Mouse (Mus musculus) embryonic facial prominence, embryonic 14.5 days (tissue): Measurements from ENCODE around the gene Rplp1. TPM values are rescaled to one million over a fixed set of nuclear protein-coding genes. Genes with fewer than 3 reads are reported as not detected.

Source experiments
- ATAC-seq: fragments of 200-750 bp; cut with Nextera tagmentation; 2 replicates; pipeline ENCODE4 v1.8.0; 2017; ENCODE audit warnings: low read depth, moderate number of reproducible peaks, moderate TSS enrichment
- DNase-seq: peaks from one replicate; pipeline ENCODE4 v3.0.0-alpha.2; 2015; ENCODE audit warnings: low spot score
- H3K27ac ChIP-seq: fragments of 300-500 bp; sonication (generic); replicated peaks from 2 replicates; pipeline ENCODE4 v1.5.1; 2014; ENCODE audit warnings: low read depth, mild to moderate bottlenecking, low read length, moderate library complexity
- H3K27me3 ChIP-seq: fragments of 300-500 bp; sonication (generic); replicated peaks from 2 replicates; pipeline ENCODE4 v1.6.1; 2014; ENCODE audit warnings: low read length; ENCODE audit not compliant: control insufficient read depth, insufficient read depth
- H3K36me3 ChIP-seq: fragments of 300-500 bp; sonication (generic); 2 replicates; pipeline ENCODE4 v1.6.1; 2014; ENCODE audit warnings: low read length, mixed read lengths; ENCODE audit not compliant: control insufficient read depth, insufficient read depth
- H3K4me1 ChIP-seq: fragments of 300-500 bp; sonication (generic); 2 replicates; pipeline ENCODE4 v1.6.1; 2014; ENCODE audit warnings: antibody characterized with exemption, low read length; ENCODE audit not compliant: control insufficient read depth, insufficient read depth
- H3K4me2 ChIP-seq: fragments of 300-500 bp; sonication (generic); 2 replicates; pipeline ENCODE4 v1.6.1; 2014; ENCODE audit warnings: low read depth, mild to moderate bottlenecking, low read length, moderate library complexity, mixed read lengths
- H3K4me3 ChIP-seq: fragments of 300-500 bp; sonication (generic); 2 replicates; pipeline ENCODE4 v1.5.1; 2014; ENCODE audit warnings: low read depth, mild to moderate bottlenecking, low read length
- H3K9ac ChIP-seq: fragments of 300-500 bp; sonication (generic); 2 replicates; pipeline ENCODE4 v1.6.1; 2014; ENCODE audit warnings: low read depth, mild to moderate bottlenecking, low read length, moderate library complexity, mixed read lengths
- H3K9me3 ChIP-seq: fragments of 300-500 bp; sonication (generic); 2 replicates; pipeline ENCODE4 v1.6.1; 2016; ENCODE audit warnings: low read length; ENCODE audit not compliant: control insufficient read depth
- WGBS: fragments of 180-500 bp; shearing (Covaris S2); extraction: QIAGEN DNeasy Blood & Tissue Kit; methylation state at CpG from one replicate; pipeline ENCODE4 v1.1.7; 2014; 5-methylcytosine and 5-hydroxymethylcytosine counted together
- polyA plus RNA-seq: library from polyadenylated mRNA; unstranded; fragments of >200 nt; fragmentation: Nextera tagmentation; extraction: Ambion mirVana; gene quantifications from 2 replicates; pipeline ENCODE4 v1.2.1, GENCODE M21; 2014

The Rplp1 gene
- polyA plus RNA-seq, 1 experiment from 2014 or later = 1,994 TPM

GRCm38 (mm10) chr9:61895014-61895413 is 19.3 kb downstream of the Rplp1 start:
- whole genome bisulfite sequencing = 32% methylated on average over 8 of the region's 8 CpGs
- ATAC-seq (peak; percentile 38; the same call in 1 of the 2 replicates), DNase-seq (peak; percentile 87)
- Histone ChIP-seq H3K4me2 (no peak overlapping the region), H3K9me3 (no peaks in the 10 kb centered on the region), H3K36me3 (no peaks in the 10 kb centered on the region), H3K4me1 (peaks cover 19% of the 10 kb centered on the region), H3K9ac (no peak overlapping the region), H3K27me3 (no peaks in the 10 kb centered on the region; the same call in 1 of the 2 replicates), H3K27ac (0 out of 2 replicates have a peak overlapping the region, but pooled peaks have one; percentile 17), H3K4me3 (no peak overlapping the region)

GRCm38 (mm10) chr9:61889855-61890254 is 24.5 kb downstream of the Rplp1 start:
- Histone ChIP-seq H3K4me2 (no peak overlapping the region), H3K9ac (no peak overlapping the region), H3K4me1 (peaks cover 14% of the 10 kb centered on the region), H3K36me3 (no peaks in the 10 kb centered on the region), H3K27me3 (no peaks in the 10 kb centered on the region), H3K9me3 (no peaks in the 10 kb centered on the region), H3K27ac (no peak overlapping the region), H3K4me3 (no peak overlapping the region)
- WGBS = 41% methylated on average over 8 of the region's 8 CpGs
- DNase-seq (peak; percentile 56), ATAC-seq (no peak)

- H3K4me2 ChIP-seq = no peak overlapping the region
- no peak for ATAC-seq
- no peaks in the 10 kb centered on the region for H3K9me3 ChIP-seq
- H3K27ac ChIP-seq = no peak overlapping the region
- H3K9ac ChIP-seq = no peak overlapping the region
- H3K36me3 ChIP-seq = no peaks in the 10 kb centered on the region
- DNase-seq = peak; percentile 68
- no peaks in the 10 kb centered on the region for H3K27me3 ChIP-seq
- H3K4me1 ChIP-seq = peaks cover 16% of the 10 kb centered on the region; the same call in 1 of the 2 replicates
- no peak overlapping the region for H3K4me3 ChIP-seq
- 49% methylated on average over 11 of the region's 11 CpGs for WGBS
These were observed 26.5 kb downstream of the Rplp1 start for GRCm38 (mm10) chr9:61887661-61888379.

GRCm38 (mm10) chr9:61885964-61886363 is 28.4 kb downstream of the Rplp1 start:
- H3K9me3 ChIP-seq = no peaks in the 10 kb centered on the region
- no peak for DNase-seq
- no peak overlapping the region for H3K4me3 ChIP-seq
- no peak overlapping the region for H3K27ac ChIP-seq
- no peak overlapping the region for H3K4me2 ChIP-seq
- H3K36me3 ChIP-seq = no peaks in the 10 kb centered on the region
- H3K9ac ChIP-seq = no peak overlapping the region
- H3K4me1 ChIP-seq = peaks cover 16% of the 10 kb centered on the region; the same call in 1 of the 2 replicates
- WGBS = 77% methylated on average over 7 of the region's 7 CpGs
- no peaks in the 10 kb centered on the region for H3K27me3 ChIP-seq
- no peak for ATAC-seq

- ATAC-seq (no peak), DNase-seq (peak; percentile 49)
- Histone ChIP-seq H3K9me3 (no peaks in the 10 kb centered on the region), H3K27ac (no peak overlapping the region), H3K4me3 (no peak overlapping the region), H3K4me2 (no peak overlapping the region), H3K9ac (no peak overlapping the region), H3K36me3 (no peaks in the 10 kb centered on the region), H3K27me3 (no peaks in the 10 kb centered on the region), H3K4me1 (peaks cover 14% of the 10 kb centered on the region; the same call in 1 of the 2 replicates)
- 65% methylated on average over 13 of the region's 13 CpGs for WGBS
These were observed 29.4 kb downstream of the Rplp1 start for GRCm38 (mm10) chr9:61884936-61885335.

- Histone ChIP-seq H3K4me3 (no peak overlapping the region), H3K27ac (no peak overlapping the region), H3K4me1 (peaks cover 8% of the 10 kb centered on the region; the same call in 1 of the 2 replicates), H3K27me3 (no peaks in the 10 kb centered on the region), H3K36me3 (no peaks in the 10 kb centered on the region), H3K4me2 (no peak overlapping the region), H3K9ac (no peak overlapping the region), H3K9me3 (no peaks in the 10 kb centered on the region)
- DNase-seq = peak; percentile 47
- 65% methylated on average over 7 of the region's 7 CpGs for WGBS
- ATAC-seq = no peak
These were observed 30.0 kb downstream of the Rplp1 start for GRCm38 (mm10) chr9:61884375-61884774.

- Histone ChIP-seq H3K27me3 (peaks cover 3% of the 10 kb centered on the region), H3K9ac (no peak overlapping the region), H3K9me3 (no peaks in the 10 kb centered on the region), H3K36me3 (no peaks in the 10 kb centered on the region), H3K4me1 (peaks cover 12% of the 10 kb centered on the region), H3K27ac (no peak overlapping the region), H3K4me2 (no peak overlapping the region), H3K4me3 (no peak overlapping the region)
- ATAC-seq (no peak), DNase-seq (no peak)
- WGBS = 69% methylated on average over 3 of the region's 3 CpGs
These were observed 32.2 kb downstream of the Rplp1 start for GRCm38 (mm10) chr9:61882179-61882578.

GRCm38 (mm10) chr9:61878889-61879288 is 35.5 kb downstream of the Rplp1 start:
- no peak overlapping the region for H3K27ac ChIP-seq
- H3K27me3 ChIP-seq = peaks cover 9% of the 10 kb centered on the region
- no peak overlapping the region for H3K4me3 ChIP-seq
- no peaks in the 10 kb centered on the region for H3K9me3 ChIP-seq
- DNase-seq (peak; percentile 87), ATAC-seq (peak; percentile 42; the same call in 1 of the 2 replicates)
- no peaks in the 10 kb centered on the region for H3K36me3 ChIP-seq
- H3K4me1 ChIP-seq = peaks cover 9% of the 10 kb centered on the region
- H3K4me2 ChIP-seq = no peak overlapping the region
- no peak overlapping the region for H3K9ac ChIP-seq
- 23% methylated on average over 2 of the region's 2 CpGs for WGBS
